Mouse (Mus musculus) c-Kit-positive CD71-positive TER-119-positive erythroid progenitor cells, embryonic 14.5 days (primary cell): ENCODE data around the gene Gm8068.
"Not testable (repeated sequence)": the region's sequence is repeated elsewhere in the genome, so short reads cannot be mapped to it uniquely, and the experiment has no call there.

Experiments
- DNase-seq: peaks from one replicate; pipeline ENCODE4 v3.0.0-alpha.2; 2013; ENCODE audit warnings: low spot score

The Gm8068 gene

DNA sequence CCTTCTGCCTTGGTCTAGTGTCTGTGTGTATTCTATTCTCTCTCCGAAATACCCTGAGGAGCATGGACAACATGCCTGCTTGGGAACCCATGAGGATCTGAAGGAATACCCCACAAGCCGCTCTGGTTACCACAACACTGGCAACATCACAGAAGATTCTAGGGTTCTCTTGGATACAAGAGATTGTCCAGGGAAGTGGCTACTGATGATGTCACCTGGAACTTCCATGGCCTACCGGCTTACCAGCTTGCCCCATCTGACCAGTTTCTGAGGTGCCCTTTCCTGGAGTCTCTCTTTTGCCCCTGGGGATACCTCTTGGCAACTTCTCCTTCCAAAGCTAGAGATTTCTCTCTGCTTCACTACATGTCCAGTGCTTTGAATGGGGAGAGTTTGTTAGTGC is at the start of gene Gm8068:
TSS of gene Gm8068 (minus strand) at position 101 of the 400 bp plus-strand sequence.
- not testable (repeated sequence) for DNase-seq

DNA sequence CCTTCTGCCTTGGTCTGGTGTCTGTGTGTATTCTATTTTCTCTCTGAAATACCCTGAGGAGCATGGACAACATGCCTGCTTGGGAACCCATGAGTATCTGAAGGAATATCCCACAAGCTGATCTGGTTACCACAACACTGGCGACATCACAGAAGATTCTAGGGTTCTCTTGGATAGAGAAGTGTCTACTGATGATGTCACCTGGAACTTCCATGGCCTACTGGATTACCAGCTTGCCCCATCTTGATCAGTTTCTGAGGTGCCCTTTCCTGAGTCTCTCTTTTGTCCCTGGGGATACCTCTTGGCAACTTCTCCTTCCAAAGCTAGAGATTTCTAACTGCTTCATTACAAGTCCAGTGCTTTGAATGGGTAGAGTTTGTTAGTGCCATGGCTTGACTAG is 48.8 kb upstream of the Gm8068 start, which contains the start of gene Gm7929:
TSS of gene Gm7929 (minus strand) at position 101 of the 400 bp plus-strand sequence.
- DNase-seq, result not testable (repeated sequence)

DNA sequence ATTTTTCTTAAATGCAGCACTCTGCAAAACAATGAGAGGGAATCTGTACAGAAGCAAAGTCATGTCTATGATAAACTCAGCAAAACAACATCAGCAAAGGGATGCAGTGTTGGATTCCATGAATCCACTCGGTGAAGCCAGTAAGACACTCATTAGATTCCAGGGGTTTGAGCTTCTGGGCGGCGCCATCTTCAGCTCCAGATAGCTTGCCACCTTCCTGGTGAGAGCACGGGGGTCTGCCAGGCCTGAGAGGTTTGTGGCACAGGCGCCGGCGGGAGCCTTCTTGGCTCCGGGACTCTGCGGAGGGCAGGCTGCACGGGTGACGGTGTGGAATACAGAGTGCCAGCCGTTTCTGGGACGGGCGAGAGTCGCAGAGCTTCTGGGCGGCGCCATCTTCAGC is 21.8 kb upstream of the Gm8068 start:
- DNase-seq, result not testable (repeated sequence)

DNA sequence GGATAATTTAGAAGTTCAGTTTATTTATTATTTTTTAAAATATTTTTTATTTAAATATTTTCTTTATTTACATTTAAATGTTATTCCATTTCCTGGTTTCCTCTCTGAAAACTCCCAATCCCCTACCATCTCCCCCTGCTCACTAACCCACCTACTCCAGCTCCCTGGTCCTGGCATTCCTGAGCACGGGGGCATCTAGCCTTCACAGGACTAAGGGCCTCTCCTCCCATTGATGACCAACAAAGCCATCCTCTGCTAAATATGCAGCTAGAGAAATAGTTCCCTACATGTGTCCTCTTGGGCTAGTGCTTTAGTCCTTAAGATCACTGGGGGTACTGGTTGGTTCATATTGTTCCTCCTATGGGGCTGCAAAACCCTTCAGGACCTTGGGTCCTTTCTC is 15.5 kb upstream of the Gm8068 start:
- DNase-seq, result not testable (repeated sequence)

DNA sequence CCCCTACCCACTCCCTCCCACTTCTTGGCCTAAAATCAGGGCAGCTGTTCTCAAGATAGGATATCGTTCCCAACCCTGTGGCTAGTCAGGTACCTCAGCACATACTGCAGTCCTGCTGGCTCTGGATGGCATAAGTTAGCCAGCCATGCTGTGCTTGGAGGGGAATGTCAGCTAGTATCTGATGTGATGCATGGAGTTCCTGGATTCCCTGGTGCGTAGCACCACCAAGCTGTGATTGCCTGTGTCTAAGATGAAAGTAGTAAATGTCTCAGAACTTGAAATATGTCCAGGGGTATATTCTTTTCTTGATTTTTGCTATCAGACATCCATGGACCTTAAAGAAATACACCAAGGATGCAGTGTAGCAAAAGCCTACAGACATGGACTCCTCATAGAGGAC is 53.5 kb downstream of the Gm8068 start:
- DNase-seq, result not testable (repeated sequence)
